36 mouse cellular contexts compared by ENCODE assay signal in genomic region chr13:24903412-24903811, GRCm38 (mm10). TPM values are rescaled to one million over a fixed set of nuclear protein-coding genes. Genes with fewer than 3 reads are reported as not detected.
A peak's percentile ranks its signal among the peaks of the same experiment; 100 is the strongest.
DNase-seq lines count a peak whose midpoint lies in the region; ATAC-seq lines count a peak whose summit lies in the region.
"Had no signal": no experiment of that assay in that cellular context is flagged by ENCODE, and none has a peak within 500 bp of the region (broad histone marks: within the 10 kb centered on the region; RNA-seq: fewer than 3 reads in every experiment).

No protein-coding gene starts in this region.

- H3K27ac ChIP-seq in heart, embryonic 11.5 days (ENCODE audit: low read depth, low read length), result no peak overlapping the region
- peak overlapping the region; percentile 7; the same call in 1 of the 2 replicates for H3K27ac ChIP-seq in heart, embryonic 10.5 days
- H3K27ac ChIP-seq: embryonic facial prominence, embryonic 13.5 days; forebrain, embryonic 10.5 days; hindbrain, embryonic 12.5 days; hindbrain, postnatal 0 days; intestine, embryonic 15.5 days; layer of hippocampus, adult 2 months; left cerebral cortex, adult 2 months; limb, embryonic 13.5 days; lung, embryonic 15.5 days; midbrain, embryonic 10.5 days; stomach, postnatal 0 days had no signal

- no peaks in the 10 kb centered on the region; the same call in 1 of the 2 replicates for H3K36me3 ChIP-seq in heart, embryonic 11.5 days (ENCODE audit: control insufficient read depth, insufficient read depth, low read length)
- no peaks in the 10 kb centered on the region for H3K36me3 ChIP-seq in heart, embryonic 10.5 days
- H3K36me3 ChIP-seq: embryonic facial prominence, embryonic 13.5 days; forebrain, embryonic 10.5 days; hindbrain, embryonic 12.5 days; intestine, embryonic 15.5 days; limb, embryonic 13.5 days; lung, embryonic 15.5 days; midbrain, embryonic 10.5 days had no signal

- H3K9me3 ChIP-seq in heart, embryonic 11.5 days (replicated peaks; ENCODE audit: control insufficient read depth, low read length), result no peaks in the 10 kb centered on the region
- no peaks in the 10 kb centered on the region for H3K9me3 ChIP-seq in heart, embryonic 10.5 days
- H3K9me3 ChIP-seq: embryonic facial prominence, embryonic 13.5 days; forebrain, embryonic 10.5 days; hindbrain, embryonic 12.5 days; intestine, embryonic 15.5 days; limb, embryonic 13.5 days; lung, embryonic 15.5 days; midbrain, embryonic 10.5 days had no signal

- intact Hi-C loops in heart, postnatal 10 days (cut with DNase I), result no loop called here

- H3K9ac ChIP-seq in heart, embryonic 11.5 days (ENCODE audit: low read depth, low read length), result no peak overlapping the region
- H3K9ac ChIP-seq: embryonic facial prominence, embryonic 13.5 days; forebrain, postnatal 0 days; hindbrain, embryonic 12.5 days; intestine, embryonic 15.5 days; limb, embryonic 13.5 days; lung, embryonic 15.5 days had no signal

- ATAC-seq in heart, embryonic 11.5 days (replicated peaks; ENCODE audit: insufficient number of reproducible peaks, low FRiP score, low TSS enrichment), result no peak
- ATAC-seq: forebrain, postnatal 0 days; hindbrain, postnatal 0 days; intestine, embryonic 15.5 days; midbrain, embryonic 16.5 days; Patski had no signal

- DNase-seq in heart, adult 18-20 months, result peak; percentile 46 to 66
- DNase-seq in brain, adult 2 months (ENCODE audit: low read depth, low spot score), result peak; percentile 32
- DNase-seq in heart, embryonic 10.5 days (ENCODE audit: low spot score), result no peak
- DNase-seq in heart, postnatal 10 days, result peak; percentile 39 to 66
- DNase-seq in right cerebral cortex, adult 18-20 months, result no peak
- DNase-seq in cerebellum, postnatal 4 days (ENCODE audit: low spot score in 2 of 2), result no peak
- no peak for DNase-seq in lung, postnatal 4 days
- DNase-seq: adrenal gland, postnatal 10 days; cerebellum, adult 11-12 months; cerebellum, adult 9-11 months; forebrain, postnatal 0 days; gastrocnemius, postnatal 14 days; kidney, adult 2 months; kidney, postnatal 36 days; right cerebral cortex, postnatal 4 days had no signal

- no peak overlapping the region for H3K4me2 ChIP-seq in heart, embryonic 11.5 days
- H3K4me2 ChIP-seq: embryonic facial prominence, embryonic 13.5 days; hindbrain, embryonic 12.5 days; intestine, embryonic 15.5 days; limb, embryonic 13.5 days; liver, embryonic 11.5 days; lung, embryonic 15.5 days had no signal

- H3K4me3 ChIP-seq in heart, embryonic 11.5 days (ENCODE audit: low read depth, low read length), result no peak overlapping the region
- no peak overlapping the region for H3K4me3 ChIP-seq in heart, embryonic 10.5 days
- H3K4me3 ChIP-seq: embryonic facial prominence, embryonic 13.5 days; forebrain, embryonic 10.5 days; hindbrain, embryonic 12.5 days; intestine, embryonic 15.5 days; layer of hippocampus, adult 2 months; left cerebral cortex, adult 2 months; limb, embryonic 13.5 days; lung, embryonic 15.5 days; midbrain, embryonic 10.5 days had no signal

- WGBS in heart, embryonic 11.5 days (ENCODE audit: insufficient replicate concordance), result 42% methylated on average over 6 of the region's 6 CpGs
- WGBS in heart, embryonic 10.5 days, result 37% methylated on average over 6 of the region's 6 CpGs

- no peaks in the 10 kb centered on the region for H3K4me1 ChIP-seq in heart, embryonic 11.5 days (ENCODE audit: control insufficient read depth, insufficient read depth, low read length)
- peaks cover 12% of the 10 kb centered on the region; the same call in 1 of the 2 replicates for H3K4me1 ChIP-seq in heart, embryonic 10.5 days
- H3K4me1 ChIP-seq: embryonic facial prominence, embryonic 13.5 days; hindbrain, embryonic 12.5 days; intestine, embryonic 15.5 days; limb, embryonic 13.5 days; lung, embryonic 15.5 days had no signal

- no peaks in the 10 kb centered on the region for H3K27me3 ChIP-seq in heart, embryonic 11.5 days (ENCODE audit: control insufficient read depth, insufficient read depth, low read length)
- no peaks in the 10 kb centered on the region for H3K27me3 ChIP-seq in heart, embryonic 10.5 days (ENCODE audit: insufficient read depth, poor library complexity, severe bottlenecking)
- H3K27me3 ChIP-seq: embryonic facial prominence, embryonic 13.5 days; hindbrain, embryonic 12.5 days; intestine, embryonic 15.5 days; limb, embryonic 13.5 days; lung, embryonic 15.5 days; Patski had no signal

RNA-seq across cellular contexts. Expression of gene Aldh5a1, which starts 34.0 kb away (rescaled TPM):
- 10 to 100 TPM; 27.9 to 28.1 TPM for total RNA-seq in heart, adult 18-20 months (2021)
- polyA plus RNA-seq in heart, embryonic 11.5 days (2014; fragmentation: Nextera tagmentation; extraction: Ambion mirVana), result 7.9 and 8.1 TPM in 2 replicates
- 4.5 and 7.1 TPM in 2 replicates for polyA plus RNA-seq in heart, embryonic 10.5 days (2016; fragmentation: Nextera tagmentation; extraction: Ambion mirVana)
- total RNA-seq in heart, postnatal 10 days (2021), result 10 to 100 TPM; 16.4 to 18.9 TPM

RNA-seq across cellular contexts. Expression of gene Gpld1, which starts 39.5 kb away (rescaled TPM):
- 1 to 10 TPM; 2.0 to 2.5 TPM for total RNA-seq in heart, adult 18-20 months (2021)
- polyA plus RNA-seq in heart, embryonic 11.5 days (2014; fragmentation: Nextera tagmentation; extraction: Ambion mirVana), result 0.11 and 0.42 TPM in 2 replicates
- polyA plus RNA-seq in heart, embryonic 10.5 days (2016; fragmentation: Nextera tagmentation; extraction: Ambion mirVana), result 0.11 and 0.33 TPM in 2 replicates
- total RNA-seq in heart, postnatal 10 days (2021), result 1 to 10 TPM in 1 of 2 experiments, under 1 TPM in 1; 0.93 to 1.4 TPM

RNA-seq across cellular contexts. Expression of gene D130043K22Rik, which starts 58.5 kb away (rescaled TPM):
- under 1 TPM in 1 of 2 experiments, not detected in 1; 0.05 TPM for total RNA-seq in heart, adult 18-20 months (2021)
- polyA plus RNA-seq in heart, embryonic 11.5 days (2014; fragmentation: Nextera tagmentation; extraction: Ambion mirVana), result not detected in 2 replicates
- 0.14 and 0.15 TPM in 2 replicates for polyA plus RNA-seq in heart, embryonic 10.5 days (2016; fragmentation: Nextera tagmentation; extraction: Ambion mirVana)
- total RNA-seq in heart, postnatal 10 days (2021), result not detected
- total RNA-seq: common myeloid progenitor, adult 5-6 weeks; gastrocnemius, postnatal 14 days; granulocyte monocyte progenitor cell, adult 5-6 weeks; megakaryocyte progenitor cell, adult 5-6 weeks; MEL; neutrophil, adult 5-6 weeks had no signal
- polyA plus RNA-seq: liver, embryonic 11.5 days; spleen, adult 2 months had no signal

Comparison
In these comparisons a context has a peak if more than half of its experiments do, and no peak if none do; other contexts are left out.
1. DNase-seq: peak in heart, adult 18-20 months (2 of 2), brain, adult 2 months (single experiment) and heart, postnatal 10 days (2 of 2); none in heart, embryonic 10.5 days (single experiment), right cerebral cortex, adult 18-20 months (single experiment), cerebellum, postnatal 4 days (0 of 2) and lung, postnatal 4 days (0 of 2).